Comparison of ENCODE assay signal across 17 mouse cellular contexts in the genomic region with DNA sequence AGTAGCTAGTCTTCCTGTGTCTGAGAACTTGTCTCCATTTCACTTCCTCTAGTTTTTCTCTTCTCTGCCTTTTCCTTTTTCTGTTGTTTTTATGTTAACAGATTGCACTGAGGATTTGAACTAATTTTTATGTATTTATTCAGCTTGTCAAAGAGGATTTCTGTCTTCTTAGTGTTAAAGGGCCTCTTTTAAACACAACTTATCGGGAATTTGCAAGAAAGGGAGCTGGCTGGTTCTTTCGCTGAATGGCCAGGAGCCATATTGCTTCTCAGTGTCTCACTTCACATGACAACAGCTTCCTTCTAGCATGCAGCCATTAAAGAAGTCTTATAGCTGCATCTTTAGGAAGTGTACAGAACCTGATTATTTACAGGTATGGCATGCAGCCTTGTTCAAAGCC.
"Had no signal": no experiment of that assay in that cellular context is flagged by ENCODE, and none has a peak within 500 bp of the region (broad histone marks: within the 10 kb centered on the region; RNA-seq: fewer than 3 reads in every experiment).

No protein-coding gene starts in this region.

- H3K27ac ChIP-seq: midbrain, embryonic 10.5 days; midbrain, embryonic 13.5 days; neural tube, embryonic 13.5 days; neural tube, embryonic 15.5 days had no signal

- H3K9ac ChIP-seq: lung, embryonic 14.5 days; midbrain, embryonic 13.5 days; neural tube, embryonic 13.5 days; neural tube, embryonic 15.5 days had no signal

- ATAC-seq: midbrain, embryonic 13.5 days; midbrain, embryonic 16.5 days had no signal

- DNase-seq: lung, adult 18-20 months; lung, embryonic 14.5 days; lung, postnatal 10 days; lung, postnatal 4 days; retina, postnatal 1 day; right cerebral cortex, adult 18-20 months; right cerebral cortex, postnatal 25 days; spleen, adult 18-20 months; thymus, adult 18-20 months; thymus, postnatal 14 days; thymus, postnatal 36 days had no signal

- H3K36me3 ChIP-seq: midbrain, embryonic 10.5 days; midbrain, embryonic 13.5 days; neural tube, embryonic 13.5 days; neural tube, embryonic 15.5 days had no signal

- H3K4me2 ChIP-seq: lung, embryonic 14.5 days; midbrain, embryonic 13.5 days; neural tube, embryonic 13.5 days; neural tube, embryonic 15.5 days had no signal

- H3K4me3 ChIP-seq: midbrain, embryonic 10.5 days; midbrain, embryonic 13.5 days; myocyte; neural tube, embryonic 13.5 days; neural tube, embryonic 15.5 days had no signal

- H3K27me3 ChIP-seq: midbrain, embryonic 13.5 days; neural tube, embryonic 13.5 days; neural tube, embryonic 15.5 days had no signal

- H3K9me3 ChIP-seq: midbrain, embryonic 10.5 days; midbrain, embryonic 13.5 days; neural tube, embryonic 13.5 days; neural tube, embryonic 15.5 days had no signal

- H3K4me1 ChIP-seq: midbrain, embryonic 10.5 days; midbrain, embryonic 13.5 days; neural tube, embryonic 13.5 days; neural tube, embryonic 15.5 days had no signal
